Mouse (Mus musculus) right cerebral cortex, postnatal 25 days (tissue): ENCODE measurements around the gene Clcn2.

Source experiments
- DNase-seq: peaks from one replicate; pipeline ENCODE4 v3.0.0; 2022

Clcn2 gene

GRCm38 (mm10) chr16:20721808-20722207 is 4.3 kb upstream of the Clcn2 start:
- no peak for DNase-seq

GRCm38 (mm10) chr16:20717978-20718670 is 578 bp upstream of the Clcn2 start:
- DNase-seq: no peak

- no peak for DNase-seq
Observed at GRCm38 (mm10) chr16:20716841-20717180, 735 bp downstream of the Clcn2 start.

- DNase-seq: peak; percentile 89
Observed at GRCm38 (mm10) chr16:20715976-20716840, 1.3 kb downstream of the Clcn2 start.

- DNase-seq: no peak
Observed at GRCm38 (mm10) chr16:20715566-20715965, 2.0 kb downstream of the Clcn2 start.

- DNase-seq: no peak
Observed at GRCm38 (mm10) chr16:20715161-20715560, 2.4 kb downstream of the Clcn2 start.

GRCm38 (mm10) chr16:20714307-20715080 is 3.1 kb downstream of the Clcn2 start:
- DNase-seq: no peak

GRCm38 (mm10) chr16:20712889-20713288 is 4.7 kb downstream of the Clcn2 start:
- no peak for DNase-seq

GRCm38 (mm10) chr16:20712190-20712589 is 5.4 kb downstream of the Clcn2 start:
- DNase-seq: no peak

- DNase-seq: no peak
Observed at GRCm38 (mm10) chr16:20710810-20711209, 6.7 kb downstream of the Clcn2 start.

- DNase-seq: no peak
Observed at GRCm38 (mm10) chr16:20710370-20710769, 7.2 kb downstream of the Clcn2 start.

GRCm38 (mm10) chr16:20708939-20709734 is 8.4 kb downstream of the Clcn2 start:
- no peak for DNase-seq

- no peak for DNase-seq
Observed at GRCm38 (mm10) chr16:20708220-20708938, 9.2 kb downstream of the Clcn2 start.

GRCm38 (mm10) chr16:20706407-20707055 is 11.0 kb downstream of the Clcn2 start:
- no peak for DNase-seq

GRCm38 (mm10) chr16:20705786-20706185 is 11.8 kb downstream of the Clcn2 start:
- no peak for DNase-seq

GRCm38 (mm10) chr16:20703699-20704400 is 13.7 kb downstream of the Clcn2 start:
- no peak for DNase-seq

GRCm38 (mm10) chr16:20703071-20703470 is 14.5 kb downstream of the Clcn2 start:
- no peak for DNase-seq

GRCm38 (mm10) chr16:20702522-20702893 is 15.0 kb downstream of the Clcn2 start:
- DNase-seq: no peak

GRCm38 (mm10) chr16:20701729-20702521 is 15.6 kb downstream of the Clcn2 start:
- no peak for DNase-seq

- DNase-seq: no peak
Observed at GRCm38 (mm10) chr16:20701316-20701715, 16.2 kb downstream of the Clcn2 start.
